Mouse (Mus musculus): Measurements from ENCODE around the gene Copa. TPM values are rescaled to one million over a fixed set of nuclear protein-coding genes. Genes with fewer than 3 reads are reported as not detected.

Copa gene
- polyA plus RNA-seq, 1 experiment from 2014 or later = 218 TPM

GRCm38 (mm10) chr1:172082899-172083445 lies 643 bp downstream of the Copa start:
- H3K27ac ChIP-seq (ENCODE audit: low read depth) = peak overlapping the region; percentile 76
- H3K4me3 ChIP-seq (ENCODE audit: low read depth, low read length) = peak overlapping the region; percentile 74
- H3K27me3 ChIP-seq (ENCODE audit: insufficient read depth, low read length) = no peaks in the 10 kb centered on the region
- H3K36me3 ChIP-seq (ENCODE audit: insufficient read depth) = peaks cover 26% of the 10 kb centered on the region
- H3K9ac ChIP-seq = peak overlapping the region; percentile 91
- no peak for TF ChIP-seq CTCF (IDR thresholded peaks at IDR 0.05; ENCODE audit: low read depth)
- peak; percentile 74 for ATAC-seq (ENCODE audit: insufficient read depth)
- no peaks in the 10 kb centered on the region for H3K9me3 ChIP-seq (ENCODE audit: low read depth, low read length)
- under 1% methylated on average over 24 of the region's 24 CpGs for WGBS
- H3K4me2 ChIP-seq = peak overlapping the region; percentile 74
- peak; percentile 41 for DNase-seq
- no peaks in the 10 kb centered on the region; the same call in none of the 2 replicates for H3K4me1 ChIP-seq (ENCODE audit: insufficient read depth)

GRCm38 (mm10) chr1:172093522-172093921 lies 11.2 kb downstream of the Copa start:
- H3K27me3 ChIP-seq (ENCODE audit: insufficient read depth, low read length) = no peaks in the 10 kb centered on the region
- H3K9me3 ChIP-seq (ENCODE audit: low read depth, low read length) = no peaks in the 10 kb centered on the region
- H3K27ac ChIP-seq (ENCODE audit: low read depth) = no peak overlapping the region
- 73% methylated on average over 3 of the region's 3 CpGs for WGBS
- H3K4me3 ChIP-seq (ENCODE audit: low read depth, low read length) = no peak overlapping the region
- no peak overlapping the region for H3K4me2 ChIP-seq
- TF ChIP-seq CTCF (IDR thresholded peaks at IDR 0.05; ENCODE audit: low read depth) = no peak
- H3K4me1 ChIP-seq (ENCODE audit: insufficient read depth) = no peaks in the 10 kb centered on the region
- H3K36me3 ChIP-seq (ENCODE audit: insufficient read depth) = peaks cover 95% of the 10 kb centered on the region
- no peak for ATAC-seq (ENCODE audit: insufficient read depth)
- no peak overlapping the region for H3K9ac ChIP-seq
- DNase-seq = no peak

- ATAC-seq (ENCODE audit: insufficient read depth) (no peak), DNase-seq (no peak)
- Histone ChIP-seq H3K9ac (no peak overlapping the region), H3K27ac (ENCODE audit: low read depth) (no peak overlapping the region), H3K4me2 (no peak overlapping the region), H3K36me3 (ENCODE audit: insufficient read depth) (peaks cover 91% of the 10 kb centered on the region), H3K4me3 (ENCODE audit: low read depth, low read length) (no peak overlapping the region), H3K9me3 (ENCODE audit: low read depth, low read length) (no peaks in the 10 kb centered on the region), H3K4me1 (ENCODE audit: insufficient read depth) (no peaks in the 10 kb centered on the region), H3K27me3 (ENCODE audit: insufficient read depth, low read length) (no peaks in the 10 kb centered on the region)
- TF ChIP-seq CTCF (IDR thresholded peaks at IDR 0.05; ENCODE audit: low read depth) = no peak
These were observed 12.0 kb downstream of the Copa start for GRCm38 (mm10) chr1:172094295-172094694.

GRCm38 (mm10) chr1:172095202-172095601 lies 12.9 kb downstream of the Copa start:
- DNase-seq (peak; percentile 59), ATAC-seq (ENCODE audit: insufficient read depth) (peak; percentile 74)
- Histone ChIP-seq H3K9ac (no peak overlapping the region), H3K27me3 (ENCODE audit: insufficient read depth, low read length) (no peaks in the 10 kb centered on the region), H3K36me3 (ENCODE audit: insufficient read depth) (peaks cover 91% of the 10 kb centered on the region), H3K9me3 (ENCODE audit: low read depth, low read length) (no peaks in the 10 kb centered on the region), H3K4me2 (no peak overlapping the region), H3K27ac (ENCODE audit: low read depth) (no peak overlapping the region), H3K4me1 (ENCODE audit: insufficient read depth) (no peaks in the 10 kb centered on the region), H3K4me3 (ENCODE audit: low read depth, low read length) (no peak overlapping the region)
- TF ChIP-seq CTCF (IDR thresholded peaks at IDR 0.05; ENCODE audit: low read depth) = no peak
- WGBS = 40% methylated on average over 6 of the region's 6 CpGs

GRCm38 (mm10) chr1:172099325-172100033 lies 17.1 kb downstream of the Copa start:
- Histone ChIP-seq H3K9me3 (ENCODE audit: low read depth, low read length) (no peaks in the 10 kb centered on the region), H3K4me1 (ENCODE audit: insufficient read depth) (no peaks in the 10 kb centered on the region), H3K4me2 (no peak overlapping the region), H3K4me3 (ENCODE audit: low read depth, low read length) (no peak overlapping the region), H3K9ac (no peak overlapping the region), H3K27me3 (ENCODE audit: insufficient read depth, low read length) (no peaks in the 10 kb centered on the region), H3K36me3 (ENCODE audit: insufficient read depth) (peaks cover 92% of the 10 kb centered on the region), H3K27ac (ENCODE audit: low read depth) (no peak overlapping the region)
- TF ChIP-seq CTCF (IDR thresholded peaks at IDR 0.05; ENCODE audit: low read depth) = no peak
- DNase-seq (no peak), ATAC-seq (ENCODE audit: insufficient read depth) (no peak)
- WGBS = 81% methylated on average over 6 of the region's 6 CpGs

- no peaks in the 10 kb centered on the region for H3K9me3 ChIP-seq (ENCODE audit: low read depth, low read length)
- no peak overlapping the region for H3K4me2 ChIP-seq
- no peak for DNase-seq
- H3K9ac ChIP-seq = no peak overlapping the region
- WGBS = 71% methylated on average over 4 of the region's 4 CpGs
- no peaks in the 10 kb centered on the region for H3K27me3 ChIP-seq (ENCODE audit: insufficient read depth, low read length)
- ATAC-seq (ENCODE audit: insufficient read depth) = no peak
- TF ChIP-seq CTCF (IDR thresholded peaks at IDR 0.05; ENCODE audit: low read depth) = no peak
- no peaks in the 10 kb centered on the region for H3K4me1 ChIP-seq (ENCODE audit: insufficient read depth)
- peaks cover 93% of the 10 kb centered on the region for H3K36me3 ChIP-seq (ENCODE audit: insufficient read depth)
- H3K27ac ChIP-seq (ENCODE audit: low read depth) = no peak overlapping the region
- no peak overlapping the region for H3K4me3 ChIP-seq (ENCODE audit: low read depth, low read length)
These were observed 21.3 kb downstream of the Copa start for GRCm38 (mm10) chr1:172103619-172104018.

GRCm38 (mm10) chr1:172105101-172105500 lies 22.8 kb downstream of the Copa start:
- Histone ChIP-seq H3K4me3 (ENCODE audit: low read depth, low read length) (no peak overlapping the region), H3K4me2 (no peak overlapping the region), H3K27me3 (ENCODE audit: insufficient read depth, low read length) (no peaks in the 10 kb centered on the region), H3K9me3 (ENCODE audit: low read depth, low read length) (no peaks in the 10 kb centered on the region), H3K4me1 (ENCODE audit: insufficient read depth) (no peaks in the 10 kb centered on the region), H3K27ac (ENCODE audit: low read depth) (no peak overlapping the region), H3K9ac (no peak overlapping the region), H3K36me3 (ENCODE audit: insufficient read depth) (peaks cover 97% of the 10 kb centered on the region)
- WGBS = 80% methylated on average over 11 of the region's 11 CpGs
- no peak for TF ChIP-seq CTCF (IDR thresholded peaks at IDR 0.05; ENCODE audit: low read depth)
- no peak for ATAC-seq (ENCODE audit: insufficient read depth)
- peak; percentile 19 for DNase-seq
